ENCODE assay signal across 13 mouse cellular contexts in the genomic region with DNA sequence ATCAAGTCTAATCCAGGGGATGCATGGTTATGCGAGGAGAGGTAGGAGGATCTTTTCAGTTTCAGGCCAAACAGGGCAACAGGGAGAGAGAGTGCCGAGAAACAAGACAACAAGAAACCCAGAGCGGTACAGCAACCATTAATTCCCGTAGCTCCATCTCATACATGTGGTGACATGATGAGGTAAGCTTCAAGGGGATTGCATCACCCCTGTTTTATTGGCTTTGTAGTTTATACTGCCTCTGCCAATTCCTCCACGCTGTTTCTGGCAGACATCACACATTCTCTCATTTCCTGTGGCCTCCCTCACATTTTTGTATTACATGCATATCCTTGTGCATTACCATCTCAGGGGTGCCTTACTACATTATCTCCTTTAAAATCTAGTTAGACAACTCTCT.
DNase-seq lines count a peak whose midpoint lies in the region; TF ChIP-seq lines count a peak whose summit lies in the region.
"Had no signal": no experiment of that assay in that cellular context is flagged by ENCODE, and none has a peak within 500 bp of the region (broad histone marks: within the 10 kb centered on the region; RNA-seq: fewer than 3 reads in every experiment).

No protein-coding gene starts in this region.

- H3K27ac ChIP-seq in embryonic fibroblast, embryonic 13.5 days (ENCODE audit: insufficient read depth, low read length): peak overlapping the region; percentile 75
- no peak overlapping the region for H3K27ac ChIP-seq in left cerebral cortex, adult 2 months
- H3K27ac ChIP-seq: heart, embryonic 15.5 days; hindbrain, embryonic 14.5 days; liver, embryonic 12.5 days had no signal

- H3K36me3 ChIP-seq in C2C12 (ENCODE audit: control insufficient read depth, insufficient read depth): no peaks in the 10 kb centered on the region
- H3K36me3 ChIP-seq: heart, embryonic 15.5 days; liver, embryonic 12.5 days had no signal

- no peak for TF ChIP-seq CTCF in C2C12 (IDR thresholded peaks at IDR 0.05; ENCODE audit: control insufficient read depth, insufficient read depth, insufficient read length)
- no peak for TF ChIP-seq CTCF in embryonic fibroblast, embryonic 13.5 days (IDR thresholded peaks at IDR 0.05; ENCODE audit: borderline replicate concordance, insufficient read depth, low read length)
- TF ChIP-seq CTCF in left cerebral cortex, adult 2 months (IDR thresholded peaks at IDR 0.05): no peak

- H3K79me2 ChIP-seq in C2C12 (ENCODE audit: control insufficient read depth, insufficient read depth): no peaks in the 10 kb centered on the region

- H3K4me3 ChIP-seq in C2C12 (ENCODE audit: insufficient read depth, poor library complexity, severe bottlenecking): no peak overlapping the region
- H3K4me3 ChIP-seq in embryonic fibroblast, embryonic 13.5 days (ENCODE audit: insufficient read depth, low read length): no peak overlapping the region
- H3K4me3 ChIP-seq in left cerebral cortex, adult 2 months: no peak overlapping the region
- H3K4me3 ChIP-seq: erythroblast, embryonic 14.5 days; heart, embryonic 15.5 days; liver, embryonic 12.5 days had no signal

- no peaks in the 10 kb centered on the region for H3K79me3 ChIP-seq in C2C12 (ENCODE audit: low read depth)

- peak; percentile 40 to 48 for DNase-seq in cerebellum, postnatal 10 days
- DNase-seq in cerebellum, postnatal 4 days (ENCODE audit: low spot score in 2 of 2): no peak
- peak; percentile 5 for DNase-seq in gastrocnemius, postnatal 25 days
- DNase-seq in gastrocnemius, postnatal 36 days: no peak
- DNase-seq in left cerebral cortex, adult 2 months (ENCODE audit: extremely low spot score in 1 of 2, low spot score in 2 of 2): no peak
- DNase-seq: kidney, adult 2 months; retina, postnatal 1 day had no signal

- no peak overlapping the region for H3ac ChIP-seq in C2C12 (ENCODE audit: control insufficient read depth, insufficient read length, low read depth)

- H3K27me3 ChIP-seq in C2C12 (ENCODE audit: control insufficient read depth, insufficient read depth, insufficient read length): no peaks in the 10 kb centered on the region
- H3K27me3 ChIP-seq: heart, embryonic 15.5 days; liver, embryonic 12.5 days had no signal

- peaks cover 6% of the 10 kb centered on the region; the same call in 1 of the 2 replicates for H3K4me1 ChIP-seq in embryonic fibroblast, embryonic 13.5 days (ENCODE audit: control insufficient read depth, insufficient read depth, low read length)
- H3K4me1 ChIP-seq: heart, embryonic 15.5 days; liver, embryonic 12.5 days had no signal

- intact Hi-C loops in gastrocnemius, postnatal 36 days (cut with DNase I): no loop called here
- intact Hi-C loops in left cerebral cortex, adult 2 months (cut with DNase I): no loop called here

- no peak for TF ChIP-seq POLR2A in embryonic fibroblast, embryonic 13.5 days (IDR thresholded peaks at IDR 0.05; ENCODE audit: low read depth, low read length)

TF ChIP-seq in C2C12, 6 proteins besides CTCF, POLR2A, EP300 and RAD21:
- no peak for TF ChIP-seq MAX (IDR thresholded peaks at IDR 0.05)
- TF ChIP-seq FOSL1 (IDR thresholded peaks at IDR 0.05; ENCODE audit: insufficient read depth, low read length, poor library complexity, severe bottlenecking): no peak
- peak; percentile 54 for TF ChIP-seq CEBPB (IDR thresholded peaks at IDR 0.05; ENCODE audit: low read depth)
- TF ChIP-seq MYOD1 (IDR thresholded peaks at IDR 0.05; ENCODE audit: control insufficient read depth, insufficient read length, low read depth): no peak
TF ChIP-seq in C2C12: peak in this region for 1.

Comparison
In these comparisons a context has a peak if more than half of its experiments do, and no peak if none do; other contexts are left out.
1. DNase-seq: peak in cerebellum, postnatal 10 days (2 of 2) and gastrocnemius, postnatal 25 days (single experiment); none in cerebellum, postnatal 4 days (0 of 2), gastrocnemius, postnatal 36 days (0 of 2) and left cerebral cortex, adult 2 months (0 of 2).